Mouse (Mus musculus) midbrain, embryonic 16.5 days (tissue): ENCODE results near the gene Gm49425. TPM values are rescaled to one million over a fixed set of nuclear protein-coding genes. Genes with fewer than 3 reads are reported as not detected.

Experiments used
- ATAC-seq: fragments of 200-750 bp; cut with Nextera tagmentation; 2 replicates; pipeline ENCODE4 v1.8.0; 2017; ENCODE audit warnings: moderate TSS enrichment
- H3K27ac ChIP-seq: fragments of 300-500 bp; sonication (generic); 2 replicates; pipeline ENCODE4 v1.5.1; 2014; ENCODE audit warnings: mild to moderate bottlenecking, low read length, mixed read lengths
- H3K27me3 ChIP-seq: fragments of 300-500 bp; sonication (generic); 2 replicates; pipeline ENCODE4 v1.6.1; 2014; ENCODE audit warnings: low read depth, low read length, mixed read lengths; ENCODE audit not compliant: control insufficient read depth, insufficient read depth
- H3K36me3 ChIP-seq: fragments of 300-500 bp; sonication (generic); 2 replicates; pipeline ENCODE4 v1.6.1; 2014; ENCODE audit warnings: mild to moderate bottlenecking, low read length, moderate library complexity, mixed read lengths; ENCODE audit not compliant: control insufficient read depth, insufficient read depth
- H3K4me1 ChIP-seq: fragments of 300-500 bp; sonication (generic); 2 replicates; pipeline ENCODE4 v1.6.1; 2014; ENCODE audit warnings: mild to moderate bottlenecking, low read length, mixed read lengths; ENCODE audit not compliant: control insufficient read depth, insufficient read depth
- H3K4me2 ChIP-seq: fragments of 300-500 bp; sonication (generic); 2 replicates; pipeline ENCODE4 v1.6.1; 2014; ENCODE audit warnings: mild to moderate bottlenecking, low read length, mixed read lengths
- H3K4me3 ChIP-seq: fragments of 300-500 bp; sonication (generic); 2 replicates; pipeline ENCODE4 v1.5.1; 2014; ENCODE audit warnings: low read depth, mild to moderate bottlenecking, low read length, moderate library complexity, mixed read lengths
- H3K9ac ChIP-seq: fragments of 300-500 bp; sonication (generic); 2 replicates; pipeline ENCODE4 v1.6.1; 2014; ENCODE audit warnings: low read depth, low read length, mixed read lengths
- H3K9me3 ChIP-seq: fragments of 300-500 bp; sonication (generic); replicated peaks from 2 replicates; pipeline ENCODE4 v1.6.1; 2014; ENCODE audit warnings: mild to moderate bottlenecking, low read length, mixed read lengths; ENCODE audit not compliant: control insufficient read depth, poor library complexity, severe bottlenecking
- WGBS: fragments of 180-500 bp; shearing (Covaris S2); extraction: QIAGEN DNeasy Blood & Tissue Kit; methylation state at CpG from one replicate; pipeline ENCODE4 v1.1.7; 2014; 5-methylcytosine and 5-hydroxymethylcytosine counted together
- polyA plus RNA-seq: library from polyadenylated mRNA; unstranded; fragments of >200 nt; fragmentation: Nextera tagmentation; extraction: Ambion mirVana; gene quantifications from 2 replicates; pipeline ENCODE4 v1.2.1, GENCODE M21; 2015

Gene Gm49425
- polyA plus RNA-seq, 1 experiment from 2014 or later, result not detected

GRCm38 (mm10) chr15:101537864-101538579 lies 21.0 kb upstream of the Gm49425 start:
- H3K4me2 ChIP-seq, result no peak overlapping the region
- no peak for ATAC-seq
- no peak overlapping the region for H3K9ac ChIP-seq
- WGBS, result 38% methylated on average over 7 of the region's 7 CpGs
- no peaks in the 10 kb centered on the region for H3K4me1 ChIP-seq
- no peak overlapping the region for H3K4me3 ChIP-seq
- H3K27me3 ChIP-seq, result no peaks in the 10 kb centered on the region
- no peak overlapping the region for H3K27ac ChIP-seq
- no peaks in the 10 kb centered on the region for H3K36me3 ChIP-seq
- no peaks in the 10 kb centered on the region for H3K9me3 ChIP-seq

- Histone ChIP-seq H3K27ac (no peak overlapping the region), H3K4me1 (no peaks in the 10 kb centered on the region), H3K4me3 (no peak overlapping the region), H3K4me2 (no peak overlapping the region), H3K9ac (no peak overlapping the region), H3K36me3 (no peaks in the 10 kb centered on the region), H3K27me3 (no peaks in the 10 kb centered on the region), H3K9me3 (no peaks in the 10 kb centered on the region)
- no peak for ATAC-seq
- 69% methylated on average over 9 of the region's 9 CpGs for WGBS
These were observed 19.2 kb upstream of the Gm49425 start for GRCm38 (mm10) chr15:101536054-101536850.

GRCm38 (mm10) chr15:101532720-101533119 lies 15.7 kb upstream of the Gm49425 start, which contains the start of gene Krt84:
Gene Krt84, minus strand, starts transcription at chr15:101532820.
- ATAC-seq, result no peak
- H3K9me3 ChIP-seq, result no peaks in the 10 kb centered on the region
- no peaks in the 10 kb centered on the region for H3K27me3 ChIP-seq
- no peak within 1 kb of the TSS for H3K4me2 ChIP-seq
- 87% methylated on average over 7 of the region's 7 CpGs for WGBS
- H3K36me3 ChIP-seq, result no peaks in the 10 kb centered on the region
- H3K9ac ChIP-seq, result no peak within 1 kb of the TSS
- no peak within 1 kb of the TSS for H3K4me3 ChIP-seq
- no peaks in the 10 kb centered on the region for H3K4me1 ChIP-seq
- H3K27ac ChIP-seq, result no peak within 1 kb of the TSS

- Histone ChIP-seq H3K27me3 (0 out of 2 replicates have a peak, but pooled peaks cover 2% of the 10 kb centered on the region), H3K4me1 (no peaks in the 10 kb centered on the region), H3K9ac (no peak overlapping the region), H3K27ac (no peak overlapping the region), H3K4me2 (no peak overlapping the region), H3K36me3 (no peaks in the 10 kb centered on the region), H3K4me3 (no peak overlapping the region), H3K9me3 (no peaks in the 10 kb centered on the region)
- WGBS, result 76% methylated on average over 4 of the region's 4 CpGs
- no peak for ATAC-seq
These were observed 5.6 kb upstream of the Gm49425 start for GRCm38 (mm10) chr15:101522556-101523232.

GRCm38 (mm10) chr15:101519792-101520191 lies 2.7 kb upstream of the Gm49425 start:
- Histone ChIP-seq H3K4me3 (no peak overlapping the region), H3K9ac (no peak overlapping the region), H3K27me3 (0 out of 2 replicates have a peak, but pooled peaks cover 2% of the 10 kb centered on the region), H3K4me1 (no peaks in the 10 kb centered on the region), H3K27ac (no peak overlapping the region), H3K9me3 (no peaks in the 10 kb centered on the region), H3K36me3 (no peaks in the 10 kb centered on the region), H3K4me2 (no peak overlapping the region)
- WGBS, result 9% methylated on average over 2 of the region's 2 CpGs
- no peak for ATAC-seq

- Histone ChIP-seq H3K27me3 (no peaks in the 10 kb centered on the region; the same call in 1 of the 2 replicates), H3K4me3 (no peak overlapping the region), H3K36me3 (no peaks in the 10 kb centered on the region), H3K9me3 (no peaks in the 10 kb centered on the region), H3K4me2 (no peak overlapping the region), H3K27ac (no peak overlapping the region), H3K9ac (no peak overlapping the region), H3K4me1 (no peaks in the 10 kb centered on the region)
- 91% methylated on average over 9 of the region's 9 CpGs for WGBS
- ATAC-seq, result no peak
These were observed 8.8 kb downstream of the Gm49425 start for GRCm38 (mm10) chr15:101508247-101508646.

GRCm38 (mm10) chr15:101506896-101507758 lies 9.9 kb downstream of the Gm49425 start:
- no peaks in the 10 kb centered on the region for H3K36me3 ChIP-seq
- WGBS, result 59% methylated on average over 14 of the region's 14 CpGs
- H3K4me3 ChIP-seq, result no peak overlapping the region
- H3K9ac ChIP-seq, result no peak overlapping the region
- ATAC-seq, result no peak
- H3K4me1 ChIP-seq, result no peaks in the 10 kb centered on the region
- no peaks in the 10 kb centered on the region; the same call in 1 of the 2 replicates for H3K27me3 ChIP-seq
- no peak overlapping the region for H3K27ac ChIP-seq
- H3K4me2 ChIP-seq, result no peak overlapping the region
- no peaks in the 10 kb centered on the region for H3K9me3 ChIP-seq

- no peak overlapping the region for H3K4me3 ChIP-seq
- H3K4me2 ChIP-seq, result no peak overlapping the region
- no peaks in the 10 kb centered on the region for H3K36me3 ChIP-seq
- no peak overlapping the region for H3K9ac ChIP-seq
- H3K4me1 ChIP-seq, result no peaks in the 10 kb centered on the region
- ATAC-seq, result no peak
- WGBS, result 80% methylated on average over 2 of the region's 2 CpGs
- no peaks in the 10 kb centered on the region for H3K9me3 ChIP-seq
- H3K27ac ChIP-seq, result no peak overlapping the region
- H3K27me3 ChIP-seq, result no peaks in the 10 kb centered on the region
These were observed 19.9 kb downstream of the Gm49425 start for GRCm38 (mm10) chr15:101497181-101497580.
